Mouse (Mus musculus) liver, embryonic 16.5 days (tissue): ENCODE results near the gene Sntb2. TPM values are rescaled to one million over a fixed set of nuclear protein-coding genes. Genes with fewer than 3 reads are reported as not detected.

ENCODE experiments used
- ATAC-seq: fragments of 200-750 bp; cut with Nextera tagmentation; 2 replicates; pipeline ENCODE4 v1.8.0; 2017; ENCODE audit warnings: low read depth, mild to moderate bottlenecking, moderate number of reproducible peaks, moderate library complexity
- H3K27ac ChIP-seq: fragments of 300-500 bp; sonication (generic); 2 replicates; pipeline ENCODE4 v1.5.1; 2014; ENCODE audit warnings: mild to moderate bottlenecking, low read length
- H3K27me3 ChIP-seq: fragments of 300-500 bp; sonication (generic); 2 replicates; pipeline ENCODE4 v1.6.1; 2014; ENCODE audit warnings: low read depth, low read length, mixed read lengths; ENCODE audit not compliant: control insufficient read depth, insufficient read depth
- H3K36me3 ChIP-seq: fragments of 300-500 bp; sonication (generic); 2 replicates; pipeline ENCODE4 v1.6.1; 2014; ENCODE audit warnings: mild to moderate bottlenecking; ENCODE audit not compliant: control insufficient read depth, insufficient read depth
- H3K4me1 ChIP-seq: fragments of 300-500 bp; sonication (generic); 2 replicates; pipeline ENCODE4 v1.6.1; 2014; ENCODE audit warnings: low read depth, low read length, mixed read lengths; ENCODE audit not compliant: control insufficient read depth
- H3K4me2 ChIP-seq: fragments of 300-500 bp; sonication (generic); 2 replicates; pipeline ENCODE4 v1.6.1; 2014; ENCODE audit warnings: low read depth, low read length, mixed read lengths
- H3K4me3 ChIP-seq: fragments of 300-500 bp; sonication (generic); 2 replicates; pipeline ENCODE4 v1.5.1; 2014; ENCODE audit warnings: low read depth, mild to moderate bottlenecking, low read length
- H3K9ac ChIP-seq: fragments of 300-500 bp; sonication (generic); 2 replicates; pipeline ENCODE4 v1.6.1; 2014; ENCODE audit warnings: low read depth, low read length
- H3K9me3 ChIP-seq: fragments of 300-500 bp; sonication (generic); replicated peaks from 2 replicates; pipeline ENCODE4 v1.6.1; 2016; ENCODE audit warnings: low read length; ENCODE audit not compliant: control insufficient read depth
- WGBS: fragments of 180-500 bp; shearing (Covaris S2); extraction: QIAGEN DNeasy Blood & Tissue Kit; methylation state at CpG from one replicate; pipeline ENCODE4 v1.1.7; 2014; ENCODE audit not compliant: insufficient replicate concordance; 5-methylcytosine and 5-hydroxymethylcytosine counted together
- polyA plus RNA-seq: library from polyadenylated mRNA; unstranded; fragments of >200 nt; fragmentation: Nextera tagmentation; extraction: Ambion mirVana; gene quantifications from 2 replicates; pipeline ENCODE4 v1.2.1, GENCODE M21; 2015

Gene Sntb2
- polyA plus RNA-seq, 1 experiment from 2014 or later, result 1.3 TPM

DNA sequence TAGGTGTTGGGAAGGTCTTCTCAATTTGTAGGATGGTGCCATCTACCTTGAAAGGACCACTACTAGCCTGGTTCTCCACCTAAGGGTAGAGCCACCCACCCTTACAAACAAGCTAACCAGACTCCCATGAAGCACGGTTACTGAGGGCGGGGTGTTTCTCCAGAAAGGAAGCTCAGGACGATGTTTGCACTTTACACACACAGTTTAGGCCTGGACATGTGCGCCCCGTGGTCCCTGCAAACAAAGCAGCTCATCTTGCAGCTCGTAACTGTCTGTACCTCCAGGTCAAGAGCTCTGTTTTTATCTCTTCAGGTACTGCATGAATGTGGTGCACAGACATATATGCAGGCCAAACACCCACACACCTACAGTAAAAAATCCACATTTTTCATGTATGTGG, 28.9 kb upstream of the Sntb2 start:
- Histone ChIP-seq H3K9ac (no peak overlapping the region), H3K4me2 (no peak overlapping the region), H3K9me3 (no peaks in the 10 kb centered on the region), H3K27me3 (no peaks in the 10 kb centered on the region), H3K36me3 (peaks cover 31% of the 10 kb centered on the region), H3K4me1 (no peaks in the 10 kb centered on the region), H3K4me3 (no peak overlapping the region), H3K27ac (no peak overlapping the region)
- ATAC-seq, result no peak
- WGBS, result 79% methylated on average over 6 of the region's 6 CpGs

DNA sequence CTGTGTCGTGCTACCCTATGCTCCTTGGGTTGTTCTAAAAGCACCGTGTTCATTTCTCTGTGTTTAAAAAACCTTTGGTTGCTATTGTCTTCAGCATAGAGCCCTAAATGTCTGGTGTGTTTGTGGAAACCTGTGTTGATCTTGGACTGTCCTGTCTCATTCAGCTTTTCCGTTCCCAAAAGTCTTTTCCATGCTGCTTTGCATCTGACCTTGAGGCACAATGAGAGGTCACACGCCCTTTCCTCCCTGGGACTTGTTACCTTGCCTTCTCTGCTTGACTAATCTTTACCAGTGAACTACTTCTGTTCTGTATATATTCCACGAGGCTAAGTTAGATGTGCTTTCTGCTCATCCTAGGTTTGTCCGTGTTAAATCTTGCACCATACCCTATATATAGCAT, 28.1 kb upstream of the Sntb2 start:
- Histone ChIP-seq H3K36me3 (peaks cover 29% of the 10 kb centered on the region), H3K4me2 (no peak overlapping the region), H3K4me1 (no peaks in the 10 kb centered on the region), H3K4me3 (no peak overlapping the region), H3K9me3 (no peaks in the 10 kb centered on the region), H3K9ac (no peak overlapping the region), H3K27ac (no peak overlapping the region), H3K27me3 (no peaks in the 10 kb centered on the region)
- no peak for ATAC-seq
- WGBS, result 73% methylated on average over 6 of the region's 6 CpGs

DNA sequence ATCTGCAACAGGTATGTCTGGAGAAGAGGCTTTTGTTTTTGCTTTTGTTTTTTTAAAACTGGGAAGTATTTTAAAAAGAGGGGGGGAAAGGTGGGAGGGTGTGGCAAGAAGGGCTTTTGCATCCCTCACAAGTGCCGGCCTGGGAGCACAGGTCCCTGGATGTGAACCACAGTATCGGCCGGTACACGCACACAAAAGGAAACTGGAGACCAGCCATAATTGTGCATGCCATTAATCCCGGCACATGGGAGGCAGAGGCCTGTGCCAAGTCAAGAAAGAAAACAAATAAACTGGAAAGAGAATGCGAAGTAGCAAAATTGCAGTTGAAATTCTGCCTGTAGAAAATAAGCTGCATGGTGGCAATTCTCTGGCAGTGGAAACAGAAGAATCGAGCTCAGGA, 27.3 kb upstream of the Sntb2 start:
- WGBS, result 82% methylated on average over 7 of the region's 7 CpGs
- Histone ChIP-seq H3K4me1 (no peaks in the 10 kb centered on the region), H3K36me3 (peaks cover 27% of the 10 kb centered on the region)

DNA sequence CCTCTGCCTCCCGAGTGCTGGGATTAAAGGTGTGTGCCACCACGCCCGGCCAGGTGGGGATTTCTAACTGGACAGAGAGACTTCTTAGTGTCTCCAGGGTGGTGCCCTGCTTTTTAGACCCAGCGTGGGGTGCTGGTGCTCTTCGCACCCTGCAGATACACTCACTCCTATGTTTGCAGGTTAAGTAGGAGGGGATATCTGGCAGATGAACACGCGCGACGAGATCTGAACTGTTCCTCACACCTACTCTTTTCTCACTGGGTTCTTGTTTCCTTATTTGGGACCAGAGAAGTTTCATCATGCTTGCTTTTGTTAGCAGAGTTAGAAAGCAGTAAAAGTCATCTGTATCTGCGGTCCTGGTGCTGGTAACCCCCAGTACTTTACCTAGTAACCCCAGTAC, 21.9 kb upstream of the Sntb2 start:
- no peak overlapping the region for H3K4me2 ChIP-seq
- H3K27me3 ChIP-seq, result no peaks in the 10 kb centered on the region
- peaks cover 33% of the 10 kb centered on the region for H3K36me3 ChIP-seq
- no peak overlapping the region for H3K27ac ChIP-seq
- no peak overlapping the region for H3K9ac ChIP-seq
- ATAC-seq, result no peak
- H3K4me1 ChIP-seq, result no peaks in the 10 kb centered on the region
- WGBS, result 86% methylated on average over 10 of the region's 10 CpGs
- no peak overlapping the region for H3K4me3 ChIP-seq
- no peaks in the 10 kb centered on the region for H3K9me3 ChIP-seq

More for the DNA sequence above, 27.3 kb upstream of the Sntb2 start:
- Histone ChIP-seq H3K27ac (no peak overlapping the region), H3K4me2 (no peak overlapping the region), H3K9me3 (no peaks in the 10 kb centered on the region), H3K4me3 (no peak overlapping the region), H3K27me3 (no peaks in the 10 kb centered on the region), H3K9ac (no peak overlapping the region)
- no peak for ATAC-seq

DNA sequence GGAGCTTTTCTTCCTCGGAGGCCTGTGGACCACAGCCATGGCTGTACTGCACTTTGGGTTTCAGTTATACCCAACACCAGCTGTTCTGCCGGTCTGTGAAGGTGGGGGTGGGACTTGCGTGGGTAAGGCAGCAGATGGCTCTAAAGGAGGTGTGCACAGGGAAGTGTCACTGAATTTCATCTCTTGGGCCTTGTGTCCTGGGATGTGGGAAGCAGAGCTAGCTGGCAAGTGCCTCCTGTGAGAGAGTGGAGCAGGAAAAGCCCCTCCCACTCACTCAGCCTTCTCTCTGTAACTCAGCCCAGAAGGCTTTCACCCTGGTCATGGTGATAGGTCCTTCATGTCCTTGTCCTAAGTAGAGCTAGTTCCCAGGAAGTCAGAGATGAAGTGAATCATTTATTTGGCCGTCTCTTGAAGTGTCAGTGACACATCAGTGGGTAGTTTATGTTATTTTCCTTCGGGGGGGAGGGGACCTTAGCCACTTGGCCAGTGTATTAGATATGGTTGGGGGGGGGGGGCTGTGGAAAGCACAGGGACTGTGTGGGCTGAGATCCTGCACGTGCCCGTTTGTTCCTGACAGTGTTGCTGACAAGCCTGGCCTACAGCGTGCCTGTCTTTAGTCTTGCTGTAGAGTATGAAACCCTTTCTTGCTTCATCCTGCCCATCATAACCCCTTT, 15.7 kb upstream of the Sntb2 start:
- 86% methylated on average over 8 of the region's 8 CpGs for WGBS
- H3K9ac ChIP-seq, result no peak overlapping the region
- H3K4me2 ChIP-seq, result no peak overlapping the region
- ATAC-seq, result no peak
- no peaks in the 10 kb centered on the region for H3K9me3 ChIP-seq
- H3K36me3 ChIP-seq, result peaks cover 45% of the 10 kb centered on the region
- H3K27ac ChIP-seq, result no peak overlapping the region
- H3K27me3 ChIP-seq, result no peaks in the 10 kb centered on the region
- H3K4me1 ChIP-seq, result no peaks in the 10 kb centered on the region
- H3K4me3 ChIP-seq, result no peak overlapping the region

DNA sequence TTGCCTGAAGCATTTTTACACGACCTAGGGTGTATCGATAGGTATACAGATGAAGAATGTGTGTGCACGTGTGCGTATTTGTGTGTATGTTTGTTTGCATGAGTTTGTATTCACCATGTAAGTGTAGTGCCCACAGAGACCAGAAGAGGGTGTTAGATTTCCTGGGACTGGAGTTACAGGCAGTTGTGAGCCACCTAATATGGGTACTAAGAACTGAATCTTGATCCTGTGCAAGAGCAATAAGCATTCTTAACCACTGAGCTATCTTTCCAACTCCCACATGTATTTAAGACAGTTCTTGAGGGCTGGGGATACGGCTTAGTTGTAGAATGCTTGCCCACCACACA, 15.2 kb upstream of the Sntb2 start:
- Histone ChIP-seq H3K4me1 (no peaks in the 10 kb centered on the region), H3K27ac (no peak overlapping the region), H3K36me3 (peaks cover 43% of the 10 kb centered on the region), H3K9me3 (no peaks in the 10 kb centered on the region), H3K4me2 (no peak overlapping the region), H3K4me3 (no peak overlapping the region), H3K27me3 (no peaks in the 10 kb centered on the region), H3K9ac (no peak overlapping the region)
- WGBS, result 83% methylated on average over 5 of the region's 5 CpGs
- ATAC-seq, result no peak

DNA sequence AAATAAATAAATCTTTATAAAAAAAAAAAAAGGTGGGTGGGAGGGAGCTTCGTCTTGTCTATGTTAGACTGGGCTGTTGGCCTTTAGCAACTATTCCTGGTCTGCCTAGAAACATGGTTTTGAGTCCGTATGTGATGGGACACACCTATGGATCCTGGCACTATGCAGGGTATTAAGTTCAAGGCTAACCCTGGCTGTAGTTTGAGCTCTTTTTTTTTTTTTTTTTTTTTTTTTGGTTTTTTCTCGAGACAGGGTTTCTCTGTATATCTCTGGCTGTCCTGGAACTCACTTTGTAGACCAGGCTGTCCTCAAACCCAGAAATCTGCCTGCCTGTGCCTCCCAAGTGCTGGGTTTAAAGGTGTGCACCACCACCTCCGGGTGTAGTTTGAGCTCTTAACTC, 11.5 kb upstream of the Sntb2 start:
- 64% methylated on average over 4 of the region's 4 CpGs for WGBS
- Histone ChIP-seq H3K4me1 (no peaks in the 10 kb centered on the region), H3K36me3 (peaks cover 18% of the 10 kb centered on the region), H3K27me3 (no peaks in the 10 kb centered on the region), H3K27ac (no peak overlapping the region), H3K9ac (no peak overlapping the region), H3K9me3 (no peaks in the 10 kb centered on the region), H3K4me2 (no peak overlapping the region), H3K4me3 (no peak overlapping the region)
- ATAC-seq, result no peak

DNA sequence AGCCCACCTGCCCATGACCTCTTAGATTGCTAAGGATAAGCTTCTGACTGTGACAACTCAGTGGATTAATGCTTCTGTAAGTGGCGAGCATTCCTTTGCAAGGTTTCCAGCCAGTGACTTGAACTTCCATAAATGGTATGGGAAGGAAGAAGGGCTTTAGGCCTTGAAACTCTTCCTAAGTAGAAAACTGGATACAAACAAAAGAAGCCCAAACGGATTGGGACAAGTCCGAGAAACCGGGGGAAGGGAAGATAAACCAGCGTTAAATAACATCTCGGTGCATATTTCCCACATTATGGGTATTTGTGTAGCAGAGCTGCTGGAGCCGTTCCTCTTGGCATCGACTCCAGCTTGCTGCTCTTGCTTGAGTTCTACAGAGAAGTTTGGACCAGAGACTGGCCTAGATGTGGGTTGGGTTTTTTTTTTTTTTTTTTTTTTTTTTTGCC, 10.6 kb upstream of the Sntb2 start:
- ATAC-seq, result no peak
- Histone ChIP-seq H3K27me3 (no peaks in the 10 kb centered on the region), H3K9ac (no peak overlapping the region), H3K4me2 (no peak overlapping the region), H3K4me3 (no peak overlapping the region), H3K27ac (no peak overlapping the region), H3K4me1 (no peaks in the 10 kb centered on the region), H3K9me3 (no peaks in the 10 kb centered on the region), H3K36me3 (peaks cover 9% of the 10 kb centered on the region; the same call in 1 of the 2 replicates)
- 77% methylated on average over 8 of the region's 8 CpGs for WGBS

DNA sequence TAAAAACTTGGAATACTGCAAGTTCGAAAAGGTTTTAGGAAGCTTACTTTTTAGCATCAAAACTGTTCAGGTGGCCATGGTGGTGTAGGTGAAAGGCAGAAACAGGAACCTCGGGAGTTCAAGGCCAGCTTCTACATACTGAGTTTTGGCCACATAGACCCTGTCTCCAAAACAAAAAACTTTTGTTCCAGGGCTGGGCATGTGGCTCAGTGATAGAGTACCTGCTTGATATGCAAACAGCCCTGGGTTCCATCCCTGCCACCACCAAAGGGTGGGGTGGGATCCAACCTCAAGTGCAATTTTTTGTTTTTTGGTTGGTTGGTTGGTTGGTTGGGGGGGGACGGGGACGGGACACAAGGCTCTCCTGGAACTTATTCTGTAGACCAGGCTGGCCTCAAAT, 10.1 kb upstream of the Sntb2 start:
- Histone ChIP-seq H3K27ac (no peak overlapping the region), H3K9me3 (no peaks in the 10 kb centered on the region), H3K9ac (no peak overlapping the region), H3K27me3 (no peaks in the 10 kb centered on the region), H3K4me3 (no peak overlapping the region), H3K4me2 (no peak overlapping the region), H3K36me3 (peaks cover 9% of the 10 kb centered on the region; the same call in 1 of the 2 replicates), H3K4me1 (no peaks in the 10 kb centered on the region)
- WGBS, result 66% methylated on average over 4 of the region's 4 CpGs
- ATAC-seq, result no peak
